Mouse (Mus musculus) intestine, postnatal 0 days (tissue): ENCODE measurements around the gene Gprin2. TPM values are rescaled to one million over a fixed set of nuclear protein-coding genes. Genes with fewer than 3 reads are reported as not detected.

ENCODE experiments used
- ATAC-seq: fragments of 200-750 bp; cut with Nextera tagmentation; 2 replicates; pipeline ENCODE4 v1.8.0; 2017; ENCODE audit warnings: mild to moderate bottlenecking, moderate TSS enrichment, moderate library complexity
- H3K27ac ChIP-seq: fragments of 300-500 bp; sonication (generic); 2 replicates; pipeline ENCODE4 v1.5.1; 2014; ENCODE audit warnings: mild to moderate bottlenecking, low read depth, low read length, moderate library complexity
- H3K27me3 ChIP-seq: fragments of 300-500 bp; sonication (generic); replicated peaks from 2 replicates; pipeline ENCODE4 v1.6.1; 2014; ENCODE audit warnings: low read length, mixed read lengths; ENCODE audit not compliant: control insufficient read depth, insufficient read depth
- H3K36me3 ChIP-seq: fragments of 300-500 bp; sonication (generic); 2 replicates; pipeline ENCODE4 v1.6.1; 2014; ENCODE audit warnings: mild to moderate bottlenecking, moderate library complexity; ENCODE audit not compliant: control insufficient read depth, insufficient read depth
- H3K4me1 ChIP-seq: fragments of 300-500 bp; sonication (generic); replicated peaks from 2 replicates; pipeline ENCODE4 v1.6.1; 2014; ENCODE audit warnings: antibody characterized with exemption, low read length, mixed read lengths; ENCODE audit not compliant: control insufficient read depth, insufficient read depth
- H3K4me2 ChIP-seq: fragments of 300-500 bp; sonication (generic); replicated peaks from 2 replicates; pipeline ENCODE4 v1.6.1; 2014; ENCODE audit warnings: low read depth, mild to moderate bottlenecking, moderate library complexity
- H3K4me3 ChIP-seq: fragments of 300-500 bp; sonication (generic); 2 replicates; pipeline ENCODE4 v1.5.1; 2014; ENCODE audit warnings: low read depth, low read length
- H3K9ac ChIP-seq: fragments of 300-500 bp; sonication (generic); 2 replicates; pipeline ENCODE4 v1.6.1; 2014; ENCODE audit warnings: mild to moderate bottlenecking, low read depth, low read length
- H3K9me3 ChIP-seq: fragments of 300-500 bp; sonication (generic); 2 replicates; pipeline ENCODE4 v1.6.1; 2016; ENCODE audit warnings: mixed run types; ENCODE audit not compliant: control insufficient read depth
- CTCF ChIP-seq: sonication (generic); IDR thresholded peaks from 2 replicates; pipeline ENCODE4 v1.5.1; 2016; ENCODE audit warnings: low read depth, mild to moderate bottlenecking, control low read depth, antibody characterized with exemption, moderate library complexity
- WGBS: fragments of 180-500 bp; shearing (Covaris S2); extraction: QIAGEN DNeasy Blood & Tissue Kit; methylation state at CpG from one replicate; pipeline ENCODE4 v1.1.7; 2014; 5-methylcytosine and 5-hydroxymethylcytosine counted together
- polyA plus RNA-seq: library from polyadenylated mRNA; unstranded; fragments of >200 nt; fragmentation: Nextera tagmentation; extraction: Ambion mirVana; gene quantifications from 2 replicates; pipeline ENCODE4 v1.2.1, GENCODE M21; 2015

Gene Gprin2
- polyA plus RNA-seq, 1 experiment from 2014 or later, result 0.13 TPM

GRCm38 (mm10) chr14:34223362-34223898, 22.0 kb upstream of the Gprin2 start:
- TF ChIP-seq CTCF, result no peak
- Histone ChIP-seq H3K9ac (no peak overlapping the region), H3K4me3 (no peak overlapping the region), H3K27ac (no peak overlapping the region), H3K9me3 (no peaks in the 10 kb centered on the region), H3K27me3 (peaks cover 24% of the 10 kb centered on the region; the same call in 1 of the 2 replicates), H3K36me3 (no peaks in the 10 kb centered on the region), H3K4me1 (no peaks in the 10 kb centered on the region), H3K4me2 (no peak overlapping the region)
- 49% methylated on average over 5 of the region's 5 CpGs for WGBS
- no peak for ATAC-seq

DNA sequence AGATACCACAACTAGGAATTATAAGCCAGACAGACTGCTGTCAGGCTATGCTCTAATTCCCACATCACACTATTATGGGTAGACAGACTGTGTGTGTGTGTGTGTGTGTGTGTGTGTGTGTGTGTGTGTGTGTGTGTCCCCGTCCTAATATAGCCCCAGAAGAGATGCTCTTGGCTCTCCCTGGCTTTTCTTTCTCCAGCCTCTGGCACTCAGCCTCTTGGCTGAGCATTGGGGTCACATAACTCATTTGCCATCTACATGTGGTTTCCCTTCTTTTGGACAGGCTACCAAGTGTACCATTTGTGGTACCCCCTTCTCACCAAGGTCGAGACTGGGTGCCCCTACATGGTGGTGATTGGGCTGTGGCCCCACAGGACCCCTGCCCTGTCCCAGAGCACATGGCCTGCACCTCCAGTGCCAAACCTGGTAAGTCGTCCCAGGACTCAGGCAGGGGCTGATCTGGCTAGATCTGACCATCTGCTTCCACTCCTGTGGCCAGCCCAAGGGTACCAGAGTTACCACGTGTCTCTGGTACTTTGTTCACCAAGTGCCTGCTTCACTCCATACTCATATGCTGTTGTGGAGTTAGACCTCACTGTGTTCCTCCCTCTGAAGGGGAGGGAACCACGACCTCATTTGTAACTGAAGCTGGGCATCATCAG, 20.1 kb upstream of the Gprin2 start:
- no peak for TF ChIP-seq CTCF
- Histone ChIP-seq H3K4me1 (no peaks in the 10 kb centered on the region), H3K27ac (no peak overlapping the region), H3K9me3 (no peaks in the 10 kb centered on the region), H3K9ac (no peak overlapping the region), H3K4me2 (no peak overlapping the region), H3K4me3 (no peak overlapping the region), H3K36me3 (no peaks in the 10 kb centered on the region), H3K27me3 (peaks cover 24% of the 10 kb centered on the region; the same call in 1 of the 2 replicates)
- no peak for ATAC-seq
- WGBS, result 64% methylated on average over 5 of the region's 5 CpGs

GRCm38 (mm10) chr14:34220426-34220825, 19.0 kb upstream of the Gprin2 start:
- H3K27ac ChIP-seq, result no peak overlapping the region
- no peak overlapping the region for H3K4me3 ChIP-seq
- peak overlapping the region; percentile 57; the same call in 1 of the 2 replicates for H3K4me2 ChIP-seq
- no peaks in the 10 kb centered on the region for H3K36me3 ChIP-seq
- peaks cover 24% of the 10 kb centered on the region; the same call in 1 of the 2 replicates for H3K27me3 ChIP-seq
- no peak for ATAC-seq
- no peaks in the 10 kb centered on the region for H3K4me1 ChIP-seq
- no peaks in the 10 kb centered on the region for H3K9me3 ChIP-seq
- WGBS, result 70% methylated on average over 5 of the region's 5 CpGs
- no peak overlapping the region for H3K9ac ChIP-seq
- TF ChIP-seq CTCF, result no peak

GRCm38 (mm10) chr14:34219786-34220198, 18.3 kb upstream of the Gprin2 start:
- H3K4me3 ChIP-seq, result peak overlapping the region; percentile 25; the same call in 1 of the 2 replicates
- no peak overlapping the region for H3K9ac ChIP-seq
- peaks cover 24% of the 10 kb centered on the region; the same call in 1 of the 2 replicates for H3K27me3 ChIP-seq
- no peaks in the 10 kb centered on the region for H3K9me3 ChIP-seq
- peak; percentile 41; the same call in 1 of the 2 replicates for ATAC-seq
- 2% methylated on average over 29 of the region's 29 CpGs for WGBS
- peak overlapping the region; percentile 57 for H3K4me2 ChIP-seq
- no peaks in the 10 kb centered on the region for H3K4me1 ChIP-seq
- TF ChIP-seq CTCF, result no peak
- H3K27ac ChIP-seq, result no peak overlapping the region
- no peaks in the 10 kb centered on the region for H3K36me3 ChIP-seq

- Histone ChIP-seq H3K4me3 (peak within 1 kb of the TSS; percentile 25; the same call in 1 of the 2 replicates), H3K4me1 (no peaks in the 10 kb centered on the region), H3K27ac (no peak within 1 kb of the TSS), H3K9ac (no peak within 1 kb of the TSS), H3K27me3 (peaks cover 24% of the 10 kb centered on the region; the same call in 1 of the 2 replicates), H3K36me3 (no peaks in the 10 kb centered on the region), H3K4me2 (peak within 1 kb of the TSS; percentile 57), H3K9me3 (no peaks in the 10 kb centered on the region)
- 45% methylated on average over 6 of the region's 6 CpGs for WGBS
- ATAC-seq, result no peak
- TF ChIP-seq CTCF, result no peak
Measured at GRCm38 (mm10) chr14:34219295-34219694, 17.8 kb upstream of the Gprin2 start, which contains the start of gene Syt15. Gene Syt15 (plus strand): TSS chr14:34219595.

GRCm38 (mm10) chr14:34215451-34216127, 14.1 kb upstream of the Gprin2 start:
- H3K4me3 ChIP-seq, result no peak overlapping the region
- ATAC-seq, result 0 out of 2 replicates have a peak, but pooled peaks have one; percentile 38

More at GRCm38 (mm10) chr14:34215451-34216127, 14.1 kb upstream of the Gprin2 start:
- Histone ChIP-seq H3K36me3 (no peaks in the 10 kb centered on the region), H3K4me2 (no peak overlapping the region), H3K27me3 (peaks cover 20% of the 10 kb centered on the region; the same call in 1 of the 2 replicates), H3K4me1 (no peaks in the 10 kb centered on the region), H3K9ac (no peak overlapping the region), H3K9me3 (no peaks in the 10 kb centered on the region), H3K27ac (no peak overlapping the region)
- WGBS, result 57% methylated on average over 6 of the region's 6 CpGs
- no peak for TF ChIP-seq CTCF
